Mouse (Mus musculus): Measurements from ENCODE around the gene Gm47996.
"Not testable (repeated sequence)": the region's sequence is repeated elsewhere in the genome, so short reads cannot be mapped to it uniquely, and the experiment has no call there.

DNA sequence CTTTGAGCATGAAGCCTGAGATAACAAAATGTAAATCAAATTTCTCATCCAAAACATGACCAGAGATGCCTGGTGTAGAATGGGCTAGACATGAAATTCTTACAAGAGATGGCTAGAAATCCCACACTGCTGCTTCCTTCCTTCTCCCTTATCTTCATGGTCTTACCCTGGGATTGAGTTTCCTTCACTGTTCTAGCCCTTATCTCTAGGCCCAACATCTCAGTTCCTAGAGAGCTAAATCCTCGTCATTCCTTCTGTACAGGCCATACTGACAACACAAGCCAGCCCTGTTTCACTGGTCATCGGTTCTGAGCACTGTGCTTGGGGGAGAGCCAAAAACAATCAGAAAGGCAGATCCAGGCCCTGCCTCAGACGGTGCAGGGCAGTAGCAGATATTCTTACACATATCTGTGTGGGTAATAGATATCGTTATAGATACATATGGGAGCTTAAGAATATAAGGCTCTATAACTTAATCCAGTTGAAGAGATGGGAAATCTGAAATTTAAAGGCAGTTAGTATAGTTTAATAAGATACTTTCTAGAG lies 23.0 kb upstream of the Gm47996 start:
- not testable (repeated sequence) for TF ChIP-seq CTCF (IDR thresholded peaks at IDR 0.05; ENCODE audit: low read depth, low read length); POLR2A (IDR thresholded peaks at IDR 0.05; ENCODE audit: extremely low read depth, insufficient read depth, low read length)

Measured in liver, adult 2 months (tissue).